Mouse (Mus musculus): ENCODE measurements around the gene Trim56.
A peak's percentile ranks its signal among the peaks of the same experiment; 100 is the strongest.

Trim56 gene

GRCm38 (mm10) chr5:137076191-137076930 lies 39.6 kb downstream of the Trim56 start:
- DNase-seq (ENCODE audit: low read depth, low spot score) = no peak

- no peak for DNase-seq (ENCODE audit: low read depth, low spot score)
Observed at GRCm38 (mm10) chr5:137075726-137076125, 40.3 kb downstream of the Trim56 start.

GRCm38 (mm10) chr5:137074191-137074651 lies 41.8 kb downstream of the Trim56 start:
- DNase-seq (ENCODE audit: low read depth, low spot score) = no peak

GRCm38 (mm10) chr5:137073141-137073540 lies 42.9 kb downstream of the Trim56 start:
- DNase-seq (ENCODE audit: low read depth, low spot score) = no peak

GRCm38 (mm10) chr5:137072079-137072960 lies 43.7 kb downstream of the Trim56 start, which contains the start of gene Serpine1:
TSS of gene Serpine1 (minus strand) at chr5:137072268.
- DNase-seq (ENCODE audit: low read depth, low spot score) = peak; percentile 69

GRCm38 (mm10) chr5:137070881-137071605 lies 45.0 kb downstream of the Trim56 start:
- no peak for DNase-seq (ENCODE audit: low read depth, low spot score)

- peak; percentile 78 for DNase-seq (ENCODE audit: low read depth, low spot score)
Observed at GRCm38 (mm10) chr5:137068711-137069110, 47.3 kb downstream of the Trim56 start.

- no peak for DNase-seq (ENCODE audit: low read depth, low spot score)
Observed at GRCm38 (mm10) chr5:137065923-137066322, 50.1 kb downstream of the Trim56 start.

GRCm38 (mm10) chr5:137065454-137065853 lies 50.6 kb downstream of the Trim56 start:
- no peak for DNase-seq (ENCODE audit: low read depth, low spot score)

- no peak for DNase-seq (ENCODE audit: low read depth, low spot score)
Observed at GRCm38 (mm10) chr5:137062601-137063000, 53.4 kb downstream of the Trim56 start.

GRCm38 (mm10) chr5:137061809-137062481 lies 54.1 kb downstream of the Trim56 start:
- DNase-seq (ENCODE audit: low read depth, low spot score) = peak; percentile 34
